Mouse (Mus musculus) embryo, embryonic 9.5 days (tissue): ENCODE data around the gene B3glct.

ENCODE experiments used
- DNase-seq: peaks from one replicate; pipeline ENCODE4 v3.0.0-alpha.2; 2017; ENCODE audit errors: extremely low spot score

B3glct gene

DNA sequence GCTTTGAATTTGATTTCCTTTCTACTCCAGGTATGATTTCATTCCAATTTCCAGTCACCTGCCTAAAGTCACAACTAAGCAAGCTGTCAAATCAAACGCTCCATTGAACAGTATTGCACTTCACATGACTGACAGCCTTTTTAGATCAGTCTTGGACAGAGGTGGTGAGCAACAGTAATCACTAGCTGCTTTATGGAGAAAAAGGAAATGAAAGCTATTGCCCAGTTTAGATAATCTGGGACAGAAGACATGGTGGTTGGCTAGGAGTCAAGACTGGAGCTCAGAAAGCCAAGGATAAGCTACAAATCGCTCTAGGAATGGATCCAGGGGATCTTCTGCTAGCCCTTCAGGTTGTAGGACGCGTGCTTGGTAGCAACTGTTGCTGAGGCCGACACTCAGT lies 14.6 kb upstream of the B3glct start:
- DNase-seq, result no peak

DNA sequence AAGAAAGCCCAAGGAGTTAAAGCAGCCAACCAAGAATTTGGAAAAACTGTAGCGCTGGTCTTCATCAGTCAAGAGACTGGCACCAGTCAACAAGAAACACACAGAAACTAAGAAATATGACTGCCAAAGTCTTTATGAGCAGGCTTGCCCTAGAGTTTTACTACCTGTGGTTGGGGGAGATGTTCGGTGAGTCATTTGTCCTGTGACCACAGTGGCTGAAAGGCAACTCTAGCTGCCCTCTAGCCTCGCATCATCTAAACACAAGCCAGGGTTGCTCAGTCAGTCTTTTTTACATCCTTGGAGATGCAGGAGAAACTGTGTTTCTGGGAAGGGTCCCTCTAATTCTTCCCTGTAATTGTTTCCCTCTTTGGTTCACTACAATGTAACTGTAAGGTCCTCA lies 834 bp upstream of the B3glct start:
- DNase-seq, result no peak

DNA sequence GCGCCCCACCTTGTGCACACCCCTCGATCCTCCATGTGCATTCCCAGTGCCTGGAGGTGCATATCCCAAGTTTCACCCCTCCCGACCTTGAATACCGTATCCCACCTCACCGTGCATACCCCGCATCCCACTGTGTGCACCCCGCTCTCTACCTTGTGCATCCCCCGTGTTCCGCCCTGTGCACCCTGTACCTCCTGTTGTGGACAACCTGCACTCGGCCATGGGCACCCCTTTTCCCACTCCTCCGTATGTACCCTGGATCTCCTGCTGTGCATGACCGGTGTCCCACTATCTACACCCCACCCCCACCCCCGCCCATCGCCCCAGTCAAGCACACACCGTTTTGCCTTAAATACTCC lies 939 bp downstream of the B3glct start:
- peak; percentile 39 for DNase-seq

DNA sequence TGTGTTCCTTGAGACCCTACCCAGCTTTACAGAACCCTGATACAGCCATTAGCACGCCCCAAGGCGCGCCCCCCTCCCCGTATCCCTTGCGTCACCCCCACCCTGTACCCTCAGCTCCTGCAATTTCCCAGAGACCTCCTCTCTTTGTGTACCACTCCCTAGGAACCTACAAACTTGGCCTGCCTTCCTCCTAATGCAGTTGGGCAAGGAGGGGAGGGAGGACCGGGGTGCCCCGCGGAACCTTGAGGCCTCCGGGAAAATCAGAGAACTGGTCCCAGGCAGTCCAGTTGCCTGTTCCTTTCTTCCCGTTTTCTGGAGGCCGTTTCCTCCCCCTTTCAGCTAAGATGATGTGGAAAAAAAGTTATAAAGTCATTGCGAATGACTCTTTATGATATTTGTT lies 1.3 kb downstream of the B3glct start:
- peak; percentile 31 for DNase-seq

DNA sequence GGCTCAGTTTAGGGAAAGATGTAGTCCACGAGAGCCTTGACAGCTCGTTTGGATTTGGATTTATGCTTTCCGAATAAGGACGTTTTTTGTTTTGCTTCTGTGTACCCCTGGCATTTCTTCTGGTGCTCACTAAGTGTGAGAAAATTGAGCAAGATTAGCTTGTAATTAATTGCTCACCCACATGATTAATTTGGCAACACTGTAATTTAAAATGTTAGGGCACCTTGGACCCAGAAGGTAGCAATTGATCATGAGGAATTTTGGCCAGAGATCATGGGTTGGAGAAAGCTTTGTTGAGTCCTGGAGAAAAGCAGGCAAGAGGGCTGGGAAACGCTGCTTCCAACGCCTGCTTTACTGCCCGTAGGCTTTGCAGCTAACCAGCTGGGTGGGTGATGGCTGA lies 1.9 kb downstream of the B3glct start:
- DNase-seq, result no peak

DNA sequence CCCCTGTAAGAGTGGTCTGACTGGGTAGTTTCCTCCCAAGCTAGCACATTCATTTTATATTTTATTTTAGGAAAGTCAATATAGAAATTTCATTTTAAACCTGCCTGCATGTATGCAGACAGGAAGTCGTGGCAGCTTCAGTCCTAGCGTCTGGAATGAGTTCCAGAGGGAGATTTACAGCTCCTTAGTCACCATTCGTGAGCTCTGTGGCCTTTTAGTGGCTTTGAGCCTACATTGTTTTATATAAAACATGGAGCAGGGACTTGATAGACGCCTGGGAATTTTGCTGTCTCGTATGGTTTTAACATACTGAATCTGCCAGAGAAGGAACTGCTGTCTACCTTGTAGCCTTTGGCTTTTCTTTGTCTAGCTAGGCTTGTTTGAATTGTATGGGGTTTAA lies 2.9 kb downstream of the B3glct start:
- no peak for DNase-seq

DNA sequence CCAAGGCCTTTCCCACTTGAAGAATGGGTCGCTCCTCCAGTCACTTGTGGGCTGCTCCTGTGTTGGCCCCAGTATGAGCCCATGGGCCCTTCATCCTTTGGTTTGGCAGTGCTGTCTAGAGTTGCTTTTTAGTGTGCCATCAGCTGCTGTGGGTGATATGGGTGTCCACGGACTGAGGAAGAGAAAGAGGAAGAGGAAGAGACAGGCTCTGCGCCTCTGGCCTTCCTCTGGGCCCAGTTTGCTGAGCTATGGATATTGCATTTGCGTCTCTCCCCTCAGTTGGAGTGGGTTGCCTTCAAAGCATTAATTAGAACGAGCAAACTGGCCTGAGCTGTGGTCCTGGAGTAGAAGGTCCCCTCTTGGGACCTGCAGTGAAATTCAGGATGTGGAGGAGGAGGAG lies 11.8 kb downstream of the B3glct start:
- DNase-seq, result no peak

DNA sequence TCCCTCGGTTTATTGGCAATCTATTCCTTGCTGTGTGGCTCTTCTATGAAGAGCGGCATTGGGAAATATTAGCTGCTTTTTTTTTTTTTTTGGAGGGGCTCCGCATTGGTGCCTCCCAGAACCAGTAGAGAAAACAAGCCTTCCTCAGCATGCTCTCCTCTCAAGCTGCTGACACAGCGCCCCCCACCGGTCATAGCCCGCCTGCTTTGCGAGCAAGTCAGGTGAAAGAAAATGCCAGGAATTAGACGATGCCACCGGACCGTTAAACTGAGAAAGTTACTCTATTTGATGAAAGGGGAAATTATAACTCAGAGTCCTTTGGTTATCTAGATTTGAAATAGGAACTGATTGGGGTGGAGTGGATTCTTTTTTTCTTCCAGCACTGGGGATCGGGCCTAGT lies 14.5 kb downstream of the B3glct start:
- DNase-seq, result no peak

DNA sequence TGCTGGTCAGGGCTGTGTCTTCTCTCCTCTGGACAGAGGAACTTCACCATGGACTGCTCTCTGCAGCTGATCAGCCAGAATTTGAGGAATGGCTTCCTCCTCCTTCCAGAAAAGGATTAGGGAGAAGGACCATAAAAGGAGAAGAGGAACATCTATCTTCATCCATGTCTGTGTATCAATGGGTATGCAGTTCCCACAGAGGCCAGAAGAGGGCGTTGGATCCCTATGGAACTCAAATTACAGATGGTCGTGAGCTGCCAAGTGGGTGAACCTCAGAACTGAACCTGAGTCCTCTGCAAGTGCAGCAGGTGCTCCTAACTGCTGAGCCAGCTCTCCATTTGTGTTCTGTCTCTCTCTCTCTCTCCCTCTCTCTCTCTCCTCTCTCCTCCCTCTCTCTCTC lies 15.2 kb downstream of the B3glct start:
- DNase-seq, result no peak

DNA sequence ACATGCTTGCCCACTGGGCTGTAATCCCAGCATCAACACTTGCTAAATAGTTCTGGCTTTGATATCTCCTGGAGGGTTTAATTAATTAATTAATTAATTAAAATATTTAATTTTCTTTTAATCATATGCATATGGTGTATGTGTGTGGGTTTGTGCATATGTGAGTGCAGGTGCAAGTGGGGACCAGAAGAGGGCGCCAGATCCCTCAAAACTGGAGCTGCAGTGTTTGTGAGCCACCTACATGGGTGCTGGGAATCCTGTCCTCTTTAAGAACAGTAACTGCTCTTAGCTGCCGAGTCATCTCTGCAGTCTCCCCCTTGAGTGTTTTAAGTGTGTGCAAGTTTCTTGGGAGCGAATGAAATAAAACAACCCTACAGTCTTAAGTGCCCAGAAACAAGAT lies 15.9 kb downstream of the B3glct start:
- no peak for DNase-seq

DNA sequence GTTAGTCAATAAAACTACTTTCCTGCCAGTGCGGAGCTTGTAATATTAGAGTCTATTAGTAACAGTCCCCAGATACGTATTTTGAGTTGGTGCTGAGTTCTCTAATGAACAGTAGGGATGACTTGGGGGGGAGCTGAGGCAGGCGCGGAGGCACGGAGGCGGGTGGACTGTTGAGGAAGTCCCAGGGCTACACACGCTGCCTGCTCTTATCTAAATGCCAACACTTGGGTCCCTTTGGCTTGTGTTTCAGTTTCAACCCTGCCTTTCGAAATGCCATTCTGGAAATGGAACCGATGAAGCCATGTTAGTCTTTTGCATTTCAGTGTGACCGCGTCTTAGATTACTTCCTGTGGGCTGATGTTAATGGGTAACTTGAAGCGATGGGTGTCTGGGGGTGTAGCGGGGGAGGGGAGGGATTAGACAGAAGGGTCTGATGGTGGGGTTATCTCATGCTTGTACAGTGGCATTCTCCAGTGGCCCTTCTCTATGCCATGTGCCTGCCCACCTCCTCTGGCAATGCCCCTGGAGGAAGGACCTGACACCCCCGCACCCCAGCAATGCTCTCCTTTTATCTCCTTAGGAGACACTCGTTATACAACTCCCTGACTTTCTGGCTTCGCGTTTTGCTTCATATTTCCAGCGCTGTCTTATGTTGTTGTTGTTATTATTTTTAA lies 17.2 kb downstream of the B3glct start:
- no peak for DNase-seq

DNA sequence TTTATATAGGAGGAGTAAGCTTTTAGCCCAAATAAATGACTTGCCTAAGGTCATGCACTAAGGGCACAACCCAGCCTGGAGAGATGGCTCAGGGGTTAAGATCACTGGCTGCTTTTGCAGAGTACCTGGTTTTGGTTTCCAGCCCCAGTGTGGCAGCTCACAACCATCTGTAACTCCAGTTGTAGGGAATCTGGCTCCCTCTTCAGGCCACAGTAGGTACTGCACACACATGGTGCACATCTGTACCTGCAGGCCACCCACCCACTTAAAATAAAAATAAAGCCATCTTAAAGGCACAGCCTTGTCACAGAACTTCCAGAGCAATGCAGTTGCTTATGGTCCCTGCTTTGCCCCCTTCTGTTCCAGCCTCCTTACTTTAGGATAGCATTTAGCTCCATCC lies 24.7 kb downstream of the B3glct start:
- DNase-seq, result no peak

DNA sequence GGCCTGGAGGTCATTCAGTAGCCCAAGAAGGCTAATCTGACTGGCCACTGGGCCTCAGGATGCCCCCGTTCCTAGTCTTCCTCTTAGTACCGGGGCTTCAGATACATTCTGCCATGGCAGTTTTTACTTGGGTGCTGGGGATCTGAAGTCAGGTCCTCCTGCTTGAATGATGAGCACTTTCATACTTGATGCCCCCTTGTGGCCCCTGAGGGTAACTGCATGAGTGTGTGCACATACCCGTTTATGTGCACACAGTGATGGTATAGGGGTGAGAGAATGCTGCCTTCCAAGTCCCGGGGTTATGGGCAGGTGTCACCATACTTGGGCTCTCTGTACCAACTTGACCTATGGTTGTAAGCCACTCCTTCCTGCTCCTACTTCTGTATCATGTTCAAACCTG lies 33.5 kb downstream of the B3glct start:
- DNase-seq, result no peak

DNA sequence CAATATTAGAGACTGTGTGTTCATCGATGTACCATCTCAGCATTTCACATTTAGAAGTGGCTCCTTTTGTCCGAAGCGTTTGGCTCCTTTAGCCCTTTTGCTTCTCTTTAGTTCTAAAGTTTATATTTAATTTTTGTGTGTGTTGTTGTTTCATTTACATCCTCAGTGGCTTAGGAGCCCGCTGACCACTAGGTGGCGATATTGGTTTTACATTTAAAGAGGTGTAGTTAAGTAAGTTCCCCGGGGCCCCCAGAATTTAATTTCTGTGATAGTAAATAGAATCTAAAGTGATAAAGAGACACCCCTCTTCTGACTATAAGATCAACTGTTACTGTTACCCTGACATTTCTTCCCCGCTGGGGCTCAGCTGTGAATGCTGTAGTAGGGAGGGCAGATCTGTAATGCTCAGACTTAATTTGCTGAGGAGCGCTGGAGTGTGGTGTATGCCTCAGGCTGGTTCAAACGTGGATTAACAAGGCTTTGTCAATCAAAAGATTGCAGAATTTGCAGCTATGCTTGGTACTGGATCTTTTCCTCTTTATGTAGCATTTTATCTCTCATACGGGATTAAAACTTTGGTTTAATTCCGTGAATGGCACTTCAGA lies 35.2 kb downstream of the B3glct start:
- peak; percentile 51 for DNase-seq

DNA sequence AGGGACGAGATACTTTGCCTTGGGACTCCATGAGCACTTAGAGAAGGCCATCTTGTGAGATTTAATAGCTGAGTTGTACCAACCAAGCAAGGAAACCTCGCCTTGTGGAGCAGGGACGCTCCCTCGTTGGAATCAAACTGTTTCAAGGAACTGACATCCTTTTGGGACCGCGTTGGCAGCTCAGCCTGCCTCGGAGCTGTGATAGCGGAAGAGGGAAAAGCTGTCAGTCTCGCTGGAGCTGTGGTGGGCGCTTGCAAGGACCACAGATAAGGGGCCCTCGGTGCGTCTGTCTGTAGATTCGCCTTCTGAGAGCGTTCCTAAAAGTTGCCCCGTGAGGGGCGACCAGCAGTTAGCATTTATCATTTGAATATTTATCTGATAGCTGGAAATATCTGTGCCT lies 35.8 kb downstream of the B3glct start:
- no peak for DNase-seq

DNA sequence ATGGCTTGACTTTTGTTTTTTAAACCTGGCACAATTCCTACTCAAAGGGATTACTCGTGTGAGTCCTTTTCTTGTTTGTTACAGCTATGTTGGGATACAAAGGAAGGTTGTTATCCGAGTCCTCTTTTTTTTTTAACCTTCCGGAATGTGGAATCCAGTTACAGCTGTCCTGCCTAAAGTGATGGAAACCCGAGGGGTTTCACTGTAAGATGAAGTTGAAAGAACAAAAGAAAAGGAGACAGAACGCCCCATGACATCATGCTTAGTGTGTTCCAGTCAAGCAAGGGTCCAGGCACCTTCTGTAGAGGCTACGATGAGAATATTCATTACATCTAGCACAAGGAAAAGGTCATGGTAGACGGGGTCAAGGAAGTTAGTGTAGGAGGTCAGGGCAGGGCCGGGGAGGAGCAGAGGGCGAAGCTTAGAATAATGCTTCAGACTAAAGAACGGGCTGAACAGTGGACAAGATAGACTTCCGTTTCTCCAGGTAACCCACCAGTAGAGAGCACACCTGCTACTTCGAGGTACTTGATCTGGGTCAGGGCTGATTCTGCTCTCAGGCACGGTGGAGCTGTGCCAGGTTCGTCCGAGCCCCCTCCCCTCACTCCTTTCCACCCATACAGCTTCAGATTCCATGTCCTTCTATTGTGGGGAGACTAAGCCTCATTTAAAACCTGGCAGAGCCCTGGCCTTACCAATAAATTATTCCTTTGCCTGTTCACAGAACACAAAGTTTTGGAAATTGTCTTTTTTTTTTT lies 37.7 kb downstream of the B3glct start:
- peak; percentile 19 for DNase-seq

DNA sequence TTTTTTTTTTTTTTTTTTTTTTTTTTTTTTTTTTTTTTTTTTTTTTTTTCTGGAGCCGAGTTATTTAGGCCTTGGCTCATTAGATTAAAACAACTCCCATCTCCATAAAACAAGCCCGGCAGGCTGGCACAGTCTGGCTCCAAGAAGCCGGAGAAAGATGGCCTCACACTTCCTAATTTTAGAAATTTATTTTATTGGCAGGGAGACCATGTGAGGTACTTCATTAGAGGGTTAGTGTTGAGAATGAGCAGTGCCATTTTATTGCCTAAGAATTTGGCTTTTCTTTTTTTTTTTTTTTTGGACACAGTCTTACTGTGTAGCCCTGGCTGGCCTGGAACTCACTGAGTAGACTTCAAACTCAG lies 38.3 kb downstream of the B3glct start:
- DNase-seq, result no peak

DNA sequence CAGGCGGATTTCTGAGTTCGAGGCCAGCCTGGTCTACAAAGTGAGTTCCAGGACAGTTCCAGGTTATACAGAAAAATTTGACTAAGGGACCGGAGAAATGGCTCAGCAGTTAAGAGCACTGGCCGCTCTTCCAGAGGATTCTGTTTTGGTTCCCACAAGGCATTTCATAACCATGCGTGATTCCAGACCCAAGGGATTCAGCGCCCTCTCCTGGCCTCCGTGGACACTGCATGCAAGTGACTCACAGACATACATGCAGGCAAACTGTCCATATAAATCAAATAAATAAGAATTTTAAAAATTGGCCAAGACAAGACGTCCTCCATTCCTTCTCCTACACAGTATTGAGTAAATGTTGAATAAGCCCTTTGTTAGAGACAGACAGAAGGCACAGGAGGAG lies 53.7 kb downstream of the B3glct start:
- DNase-seq, result no peak

DNA sequence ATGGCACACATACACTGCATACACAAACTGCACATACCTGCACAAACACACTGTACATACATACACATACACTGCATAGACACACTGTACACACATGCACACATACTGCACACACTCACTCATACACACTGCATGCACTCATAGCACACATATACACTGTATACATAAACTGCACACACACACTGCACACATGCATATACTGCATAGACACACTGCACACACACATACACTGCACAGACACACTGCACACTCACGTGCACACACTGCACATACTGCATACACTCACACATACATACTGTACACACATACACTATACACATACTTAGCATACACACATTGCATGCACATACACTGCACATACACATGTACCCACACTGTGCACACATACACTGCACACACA lies 59.2 kb downstream of the B3glct start:
- DNase-seq, result no peak

DNA sequence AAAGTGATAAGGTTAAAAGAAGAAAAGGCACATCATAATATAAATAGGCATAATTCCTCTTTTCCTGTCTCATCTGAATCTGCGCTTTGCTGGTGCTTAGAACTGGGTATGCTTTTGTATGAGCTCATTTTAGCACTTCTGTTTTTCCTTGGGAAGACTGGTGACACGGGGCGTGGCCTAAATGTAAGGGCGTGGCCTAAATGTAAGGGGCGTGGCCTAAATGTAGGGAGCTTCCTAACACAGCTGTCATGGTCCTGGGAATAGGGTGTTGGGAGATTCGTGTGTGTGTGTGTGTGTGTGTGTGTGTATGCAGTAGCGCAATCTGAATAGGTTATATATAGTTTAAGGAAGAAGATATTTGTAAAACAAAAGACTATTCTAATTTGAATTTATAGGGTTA lies 62.1 kb downstream of the B3glct start:
- no peak for DNase-seq

DNA sequence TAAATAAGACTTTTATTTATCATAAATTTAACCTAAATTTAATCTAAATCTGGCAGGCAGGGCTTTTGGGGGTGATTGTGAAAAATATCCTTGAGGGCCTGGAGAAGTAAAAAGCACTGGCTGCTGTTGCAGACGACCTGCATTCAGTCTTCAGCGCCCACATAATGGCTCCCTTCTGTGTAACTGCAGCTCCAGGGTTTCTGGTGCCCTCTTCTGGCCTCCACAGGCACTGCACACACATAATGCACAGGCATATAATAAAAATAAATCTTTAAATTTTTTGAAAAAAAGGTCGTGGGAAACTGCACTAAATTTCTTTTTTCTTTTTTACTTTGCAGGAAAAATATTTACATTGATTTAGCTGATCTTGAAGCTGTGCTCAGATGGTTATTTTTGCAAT lies 62.7 kb downstream of the B3glct start:
- DNase-seq, result no peak

DNA sequence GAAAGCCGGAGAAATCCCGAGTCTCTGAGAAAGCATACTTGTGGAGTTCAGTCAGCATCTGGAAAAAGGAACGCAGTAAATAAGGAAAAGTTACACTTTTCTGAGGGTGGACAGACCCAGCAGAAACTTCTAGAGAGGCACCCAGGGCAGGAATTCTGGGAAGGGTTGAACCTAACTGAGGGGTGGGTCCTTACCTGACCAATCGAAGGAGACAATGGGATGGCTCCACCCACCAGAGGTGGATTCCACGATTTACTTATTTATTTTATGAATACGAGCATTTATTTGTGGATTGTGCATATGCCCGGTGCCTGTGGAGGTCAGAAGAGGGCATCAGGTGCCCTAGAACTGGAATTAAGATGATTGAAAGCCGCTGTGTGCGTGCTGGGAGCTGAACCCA lies 64.3 kb downstream of the B3glct start:
- no peak for DNase-seq

DNA sequence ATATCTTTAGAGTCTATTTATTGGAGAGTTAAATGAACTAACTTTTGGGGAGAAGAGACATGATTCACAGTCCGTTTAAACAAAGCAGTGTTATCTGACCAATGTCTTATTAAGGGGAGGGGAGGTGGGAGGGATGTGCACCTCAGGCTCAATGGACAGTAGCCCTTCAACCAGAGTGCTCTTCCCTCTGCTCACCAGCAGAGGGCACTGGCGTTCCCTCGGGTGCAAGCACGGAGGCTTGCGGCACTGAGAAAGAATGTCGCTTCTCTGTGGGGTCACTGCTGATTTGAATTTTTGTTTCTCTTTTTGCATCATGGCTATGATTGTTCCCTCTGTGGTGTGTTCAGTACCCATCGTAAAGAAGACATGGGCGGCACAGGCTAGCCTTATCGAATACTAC lies 67.0 kb downstream of the B3glct start:
- no peak for DNase-seq
